Mouse (Mus musculus) megakaryocyte, embryonic 14.5 days (primary cell): ENCODE data around the gene G3bp2.

Experiments
- FLI1 ChIP-seq: IDR thresholded peaks from 2 replicates; pipeline ENCODE4 v1.6.1; 2012; ENCODE audit warnings: low read length, inconsistent platforms, mixed read lengths
- GATA1 ChIP-seq: IDR thresholded peaks from 3 replicates; pipeline ENCODE4 v1.6.1; 2012; ENCODE audit warnings: mixed read lengths, low read length, inconsistent platforms, borderline replicate concordance

DNA sequence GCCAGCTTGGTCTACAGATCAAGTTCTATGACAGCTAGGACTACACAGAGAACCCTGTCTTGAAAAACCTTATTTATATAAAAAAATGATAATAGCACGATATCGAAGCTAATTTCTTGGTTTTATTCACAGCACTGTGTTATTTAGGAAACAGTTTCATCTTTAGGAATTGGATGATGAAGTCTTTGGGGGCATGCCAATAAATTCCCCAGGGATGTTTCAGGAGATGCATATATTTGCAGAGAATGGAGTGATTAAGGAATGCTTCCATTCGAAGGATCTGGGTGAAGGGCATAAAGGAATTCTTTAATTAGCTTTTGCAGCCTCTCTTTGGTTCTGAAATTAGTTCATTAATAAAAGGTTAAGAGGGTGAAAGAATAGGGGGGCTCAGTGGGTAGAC lies 41.9 kb upstream of the G3bp2 start:
- TF ChIP-seq GATA1 (no peak), FLI1 (no peak)
